Mouse (Mus musculus) hindbrain, embryonic 15.5 days (tissue): ENCODE data around the gene Sytl3. TPM values are rescaled to one million over a fixed set of nuclear protein-coding genes. Genes with fewer than 3 reads are reported as not detected.
"Not testable (repeated sequence)": the region's sequence is repeated elsewhere in the genome, so short reads cannot be mapped to it uniquely, and the experiment has no call there.

ENCODE experiments used
- ATAC-seq: fragments of 200-750 bp; cut with Nextera tagmentation; 2 replicates; pipeline ENCODE4 v1.8.0; 2017; ENCODE audit warnings: low read depth, moderate number of reproducible peaks, moderate TSS enrichment; ENCODE audit not compliant: low FRiP score
- H3K27ac ChIP-seq: fragments of 300-500 bp; sonication (generic); replicated peaks from 2 replicates; pipeline ENCODE4 v1.5.1; 2015; ENCODE audit warnings: mild to moderate bottlenecking, inconsistent platforms
- H3K27me3 ChIP-seq: fragments of 300-500 bp; sonication (generic); 2 replicates; pipeline ENCODE4 v1.6.1; 2015; ENCODE audit warnings: control low read depth, inconsistent platforms
- H3K36me3 ChIP-seq: fragments of 300-500 bp; sonication (generic); 2 replicates; pipeline ENCODE4 v1.6.1; 2015; ENCODE audit warnings: control low read depth, inconsistent platforms
- H3K4me1 ChIP-seq: fragments of 300-500 bp; sonication (generic); replicated peaks from 2 replicates; pipeline ENCODE4 v1.6.1; 2015; ENCODE audit warnings: control low read depth, inconsistent platforms
- H3K4me2 ChIP-seq: fragments of 300-500 bp; sonication (generic); 2 replicates; pipeline ENCODE4 v1.6.1; 2015; ENCODE audit warnings: moderate library complexity, mild to moderate bottlenecking, inconsistent platforms
- H3K4me3 ChIP-seq: fragments of 300-500 bp; sonication (generic); 2 replicates; pipeline ENCODE4 v1.5.1; 2015; ENCODE audit warnings: mild to moderate bottlenecking, inconsistent platforms
- H3K9ac ChIP-seq: fragments of 300-500 bp; sonication (generic); 2 replicates; pipeline ENCODE4 v1.6.1; 2015; ENCODE audit warnings: inconsistent platforms
- H3K9me3 ChIP-seq: fragments of 300-500 bp; sonication (generic); 2 replicates; pipeline ENCODE4 v1.6.1; 2016; ENCODE audit warnings: control low read depth, inconsistent platforms
- WGBS: fragments of 180-500 bp; shearing (Covaris S2); methylation state at CpG from one replicate; pipeline ENCODE4 v1.1.7; 2015; 5-methylcytosine and 5-hydroxymethylcytosine counted together
- polyA plus RNA-seq: library from polyadenylated mRNA; unstranded; fragments of >200 nt; fragmentation: Nextera tagmentation; extraction: Ambion mirVana; gene quantifications from 2 replicates; pipeline ENCODE4 v1.2.1, GENCODE M21; 2015

Sytl3 gene
- polyA plus RNA-seq, 1 experiment from 2014 or later, result 1.2 TPM

DNA sequence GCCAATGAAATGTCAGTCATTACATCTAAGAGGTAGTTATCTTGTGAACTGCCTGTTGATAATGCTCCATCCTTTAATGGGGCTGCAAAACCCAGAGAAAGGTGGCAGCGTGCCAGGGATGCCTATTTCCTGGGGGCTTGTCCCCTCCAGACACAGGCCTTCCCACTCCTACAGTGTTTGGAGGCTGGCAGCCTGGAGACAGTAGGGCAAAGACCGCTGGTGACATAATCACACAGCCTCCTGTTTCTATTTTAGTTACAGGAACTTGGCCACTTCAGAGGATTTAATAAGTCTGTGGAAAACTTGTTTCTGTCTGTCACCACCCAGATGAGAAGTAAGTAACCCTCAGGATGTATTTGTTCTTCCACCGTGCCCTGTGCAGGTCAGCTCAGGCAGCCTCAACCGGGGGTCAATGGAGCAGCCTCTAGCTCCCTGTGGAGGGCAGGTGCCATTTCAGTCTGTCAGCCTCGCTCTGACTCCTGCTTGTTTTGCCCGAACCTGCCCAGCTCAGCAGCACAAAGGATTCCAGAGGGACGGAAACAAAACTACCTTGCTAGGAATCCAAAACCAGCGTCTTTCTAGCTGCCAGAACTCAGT is 43.8 kb downstream of the Sytl3 start:
- H3K9ac ChIP-seq, H3K4me3 ChIP-seq, H3K4me2 ChIP-seq, ATAC-seq, H3K4me1 ChIP-seq, H3K36me3 ChIP-seq, H3K9me3 ChIP-seq, H3K27ac ChIP-seq, H3K27me3 ChIP-seq: not testable (repeated sequence)
- WGBS, result 25% methylated on average over 2 of the region's 8 CpGs

GRCm38 (mm10) chr17:6703381-6704270 is 44.7 kb downstream of the Sytl3 start:
- H3K36me3 ChIP-seq, H3K27ac ChIP-seq, H3K27me3 ChIP-seq, H3K9me3 ChIP-seq, H3K4me3 ChIP-seq, H3K4me2 ChIP-seq, H3K4me1 ChIP-seq, H3K9ac ChIP-seq: not testable (repeated sequence)
- ATAC-seq, result peak; percentile 49; the same call in 1 of the 2 replicates
- WGBS, result 29% methylated on average over 8 of the region's 9 CpGs

DNA sequence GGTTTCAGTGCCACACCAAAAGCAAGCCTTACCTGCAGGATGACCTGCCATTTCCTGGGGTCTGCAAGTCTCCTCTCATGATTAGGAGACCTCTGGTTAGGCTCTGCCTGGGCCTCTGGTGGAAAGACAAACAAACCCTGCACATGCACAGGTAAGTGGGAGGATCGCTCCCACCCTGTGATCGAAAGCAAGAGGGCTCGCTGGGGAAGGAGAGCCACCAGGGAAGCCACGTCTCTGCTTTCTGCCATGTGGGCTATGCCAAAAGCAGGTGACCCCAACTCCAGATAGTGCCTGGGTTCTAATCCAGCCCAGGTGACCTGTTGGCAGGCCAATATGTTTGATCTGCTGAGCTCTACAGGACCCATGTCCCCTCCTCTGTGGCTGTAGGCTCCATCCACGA is 47.6 kb downstream of the Sytl3 start:
- not testable (repeated sequence) for H3K27me3 ChIP-seq, H3K4me3 ChIP-seq, ATAC-seq, H3K9ac ChIP-seq, H3K4me1 ChIP-seq, H3K27ac ChIP-seq, H3K9me3 ChIP-seq, H3K36me3 ChIP-seq, H3K4me2 ChIP-seq
- 93% methylated on average over 5 of the region's 5 CpGs for WGBS

DNA sequence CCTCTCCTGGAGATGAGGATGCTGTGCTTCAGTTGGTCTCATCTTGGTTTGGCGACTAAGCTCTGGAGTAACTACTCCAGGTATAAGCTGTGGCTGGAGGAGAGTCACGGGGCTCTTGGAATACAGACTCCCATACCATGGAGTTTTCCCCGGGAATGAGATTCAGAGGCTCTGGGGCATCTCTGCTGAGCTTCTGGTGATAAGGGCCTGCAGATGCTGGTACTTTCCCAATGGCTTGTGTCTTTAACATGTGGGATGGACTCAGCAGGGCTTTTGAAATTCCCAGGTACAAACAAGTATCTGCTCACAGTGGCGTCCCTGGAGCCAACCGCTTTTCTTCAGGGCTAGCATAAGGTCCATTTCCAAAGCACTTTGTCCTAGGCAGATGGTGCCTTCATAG is 48.5 kb downstream of the Sytl3 start:
- not testable (repeated sequence) for H3K4me2 ChIP-seq, H3K9ac ChIP-seq, H3K36me3 ChIP-seq, H3K9me3 ChIP-seq, H3K27me3 ChIP-seq, H3K4me1 ChIP-seq, H3K27ac ChIP-seq, ATAC-seq, H3K4me3 ChIP-seq
- WGBS, result 91% methylated on average over 5 of the region's 5 CpGs

- WGBS, result 74% methylated on average over 2 of the region's 2 CpGs
- not testable (repeated sequence) for H3K4me2 ChIP-seq, ATAC-seq
Observed at GRCm38 (mm10) chr17:6708194-6708593, 49.3 kb downstream of the Sytl3 start.

GRCm38 (mm10) chr17:6713483-6713882 is 54.6 kb downstream of the Sytl3 start:
- H3K4me1 ChIP-seq, ATAC-seq, H3K27me3 ChIP-seq, H3K4me3 ChIP-seq, H3K9me3 ChIP-seq, H3K36me3 ChIP-seq, H3K4me2 ChIP-seq, H3K9ac ChIP-seq, H3K27ac ChIP-seq: not testable (repeated sequence)
- 78% methylated on average over 2 of the region's 2 CpGs for WGBS

More at GRCm38 (mm10) chr17:6708194-6708593, 49.3 kb downstream of the Sytl3 start:
- not testable (repeated sequence) for H3K4me3 ChIP-seq, H3K36me3 ChIP-seq, H3K4me1 ChIP-seq, H3K27me3 ChIP-seq, H3K9ac ChIP-seq, H3K27ac ChIP-seq, H3K9me3 ChIP-seq

DNA sequence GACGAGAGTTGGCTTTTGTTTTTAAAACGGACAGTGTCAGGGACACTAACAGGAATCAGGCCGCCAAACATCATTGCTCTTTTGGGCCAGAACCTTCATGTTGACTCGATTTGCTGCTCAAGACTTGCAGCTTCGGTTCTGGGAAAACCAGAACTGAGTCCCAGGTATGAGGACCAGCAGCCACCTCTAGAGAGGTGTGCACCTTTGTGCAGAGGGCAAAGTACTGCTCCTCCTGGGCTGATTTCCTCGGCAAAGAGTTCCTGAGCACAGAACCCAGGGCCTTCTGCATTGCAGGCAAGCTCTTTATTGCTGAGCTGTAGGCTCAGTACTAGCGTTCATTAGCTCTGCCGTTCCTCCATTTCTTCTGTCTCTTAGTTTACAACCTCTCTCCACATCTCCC is 55.1 kb downstream of the Sytl3 start:
- H3K4me1 ChIP-seq, H3K27ac ChIP-seq, H3K9ac ChIP-seq, H3K4me2 ChIP-seq, H3K4me3 ChIP-seq, H3K27me3 ChIP-seq, H3K9me3 ChIP-seq, H3K36me3 ChIP-seq, ATAC-seq: not testable (repeated sequence)
- WGBS, result 87% methylated on average over 8 of the region's 8 CpGs

- ATAC-seq, result no peak
- no peaks in the 10 kb centered on the region; the same call in 1 of the 2 replicates for H3K4me1 ChIP-seq
- H3K27ac ChIP-seq, result no peak overlapping the region
- H3K27me3 ChIP-seq, result no peaks in the 10 kb centered on the region
- no peaks in the 10 kb centered on the region for H3K9me3 ChIP-seq
- 95% methylated on average over 12 of the region's 12 CpGs for WGBS
- H3K4me2 ChIP-seq, result no peak overlapping the region
- no peaks in the 10 kb centered on the region for H3K36me3 ChIP-seq
- H3K4me3 ChIP-seq, result no peak overlapping the region
- no peak overlapping the region for H3K9ac ChIP-seq
Observed at GRCm38 (mm10) chr17:6727996-6728610, 69.2 kb downstream of the Sytl3 start.

GRCm38 (mm10) chr17:6729244-6729742 is 70.4 kb downstream of the Sytl3 start:
- no peaks in the 10 kb centered on the region for H3K9me3 ChIP-seq
- no peak overlapping the region for H3K4me3 ChIP-seq
- H3K36me3 ChIP-seq, result no peaks in the 10 kb centered on the region
- peak; percentile 78 for ATAC-seq
- no peak overlapping the region for H3K9ac ChIP-seq
- no peaks in the 10 kb centered on the region; the same call in 1 of the 2 replicates for H3K4me1 ChIP-seq
- no peak overlapping the region for H3K4me2 ChIP-seq
- 11% methylated on average over 6 of the region's 6 CpGs for WGBS
- no peaks in the 10 kb centered on the region for H3K27me3 ChIP-seq
- H3K27ac ChIP-seq, result no peak overlapping the region

GRCm38 (mm10) chr17:6731132-6731531 is 72.2 kb downstream of the Sytl3 start:
- H3K9ac ChIP-seq, result no peak overlapping the region
- WGBS, result 83% methylated on average over 8 of the region's 8 CpGs
- H3K4me2 ChIP-seq, result no peak overlapping the region
- no peaks in the 10 kb centered on the region for H3K27me3 ChIP-seq
- H3K36me3 ChIP-seq, result no peaks in the 10 kb centered on the region
- no peak overlapping the region for H3K27ac ChIP-seq
- no peaks in the 10 kb centered on the region; the same call in 1 of the 2 replicates for H3K4me1 ChIP-seq
- no peaks in the 10 kb centered on the region for H3K9me3 ChIP-seq
- ATAC-seq, result no peak
- no peak overlapping the region for H3K4me3 ChIP-seq

DNA sequence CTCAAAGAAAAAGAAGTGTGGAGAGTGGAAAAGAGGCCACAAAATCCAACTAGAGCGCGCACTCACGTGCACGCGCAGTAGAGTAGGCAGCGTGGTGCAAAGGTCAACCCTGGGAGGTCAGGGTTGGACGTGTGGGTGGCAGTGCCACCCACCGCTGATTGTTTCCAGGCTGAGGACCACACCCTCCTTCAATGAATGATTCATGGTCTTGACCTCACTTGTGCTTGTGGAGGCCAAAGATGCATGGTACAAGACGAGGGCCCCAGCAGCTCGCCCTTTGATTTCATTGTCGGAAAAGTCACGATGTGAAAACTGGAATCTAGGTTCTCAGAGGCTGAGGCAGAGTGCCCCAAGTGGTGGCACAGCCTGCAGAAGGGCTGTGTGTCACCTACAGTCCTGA is 72.7 kb downstream of the Sytl3 start:
- Histone ChIP-seq H3K9me3 (no peaks in the 10 kb centered on the region), H3K36me3 (no peaks in the 10 kb centered on the region), H3K4me2 (no peak overlapping the region), H3K9ac (no peak overlapping the region), H3K4me3 (no peak overlapping the region), H3K4me1 (peaks cover 4% of the 10 kb centered on the region; the same call in 1 of the 2 replicates), H3K27me3 (no peaks in the 10 kb centered on the region), H3K27ac (no peak overlapping the region)
- WGBS, result 79% methylated on average over 12 of the region's 12 CpGs
- ATAC-seq, result no peak

DNA sequence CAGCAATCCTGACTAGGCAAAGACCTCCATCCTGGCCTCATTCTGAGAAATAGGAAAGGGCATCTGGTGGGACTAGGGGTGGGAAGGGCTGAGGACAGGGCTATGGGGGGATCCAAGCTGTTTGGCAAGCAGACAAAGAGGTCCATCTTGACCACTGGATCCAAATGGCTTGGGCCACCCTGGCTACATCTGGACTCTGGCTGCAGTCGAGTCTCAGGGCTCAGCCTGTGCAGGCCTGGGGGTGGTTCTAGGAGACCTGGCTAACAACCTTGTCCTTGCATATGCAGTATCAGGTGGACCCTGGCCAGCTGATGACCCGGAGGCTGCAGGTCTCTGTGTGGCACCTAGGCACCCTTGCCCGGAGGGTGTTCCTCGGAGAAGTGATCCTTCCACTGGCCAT is 73.8 kb downstream of the Sytl3 start:
- no peaks in the 10 kb centered on the region for H3K36me3 ChIP-seq
- no peaks in the 10 kb centered on the region for H3K27me3 ChIP-seq
- H3K4me1 ChIP-seq, result peaks cover 8% of the 10 kb centered on the region; the same call in 1 of the 2 replicates
- WGBS, result 91% methylated on average over 4 of the region's 4 CpGs
- no peak overlapping the region for H3K27ac ChIP-seq
- H3K4me2 ChIP-seq, result no peak overlapping the region
- H3K4me3 ChIP-seq, result no peak overlapping the region
- H3K9me3 ChIP-seq, result no peaks in the 10 kb centered on the region
- no peak for ATAC-seq
- H3K9ac ChIP-seq, result no peak overlapping the region
